Mouse (Mus musculus) midbrain, postnatal 0 days (tissue): ENCODE measurements at regions not wholly inside any gene's neighbourhood (a gene's known extent, or its start where the extent isn't known, plus 50 kb on each side); places are given as distances from the start of the nearest gene placed in this dataset.

Source experiments
- ATAC-seq: fragments of 200-750 bp; cut with Nextera tagmentation; 2 replicates; pipeline ENCODE4 v1.8.0; 2017; ENCODE audit warnings: moderate number of reproducible peaks, mild to moderate bottlenecking, moderate TSS enrichment, moderate library complexity; ENCODE audit not compliant: low FRiP score
- DNase-seq: peaks from one replicate; pipeline ENCODE4 v3.0.0-alpha.2; 2015; ENCODE audit warnings: low spot score
- H3K27ac ChIP-seq: fragments of 300-500 bp; sonication (generic); 2 replicates; pipeline ENCODE4 v1.5.1; 2014; ENCODE audit warnings: low read depth, mild to moderate bottlenecking, low read length, mixed read lengths
- H3K27me3 ChIP-seq: fragments of 300-500 bp; sonication (generic); 2 replicates; pipeline ENCODE4 v1.6.1; 2014; ENCODE audit warnings: low read length, control low read depth, mixed read lengths; ENCODE audit not compliant: insufficient read depth
- H3K36me3 ChIP-seq: fragments of 300-500 bp; sonication (generic); 2 replicates; pipeline ENCODE4 v1.6.1; 2014; ENCODE audit warnings: low read length, control low read depth, mixed read lengths; ENCODE audit not compliant: insufficient read depth
- H3K4me1 ChIP-seq: fragments of 300-500 bp; sonication (generic); 2 replicates; pipeline ENCODE4 v1.6.1; 2014; ENCODE audit warnings: mild to moderate bottlenecking, control low read depth, antibody characterized with exemption, low read length, mixed read lengths; ENCODE audit not compliant: insufficient read depth
- H3K4me2 ChIP-seq: fragments of 300-500 bp; sonication (generic); 2 replicates; pipeline ENCODE4 v1.6.1; 2014; ENCODE audit warnings: low read depth, mild to moderate bottlenecking, low read length, mixed read lengths; ENCODE audit not compliant: poor library complexity, severe bottlenecking
- H3K4me3 ChIP-seq: fragments of 300-500 bp; sonication (generic); 2 replicates; pipeline ENCODE4 v1.5.1; 2014; ENCODE audit warnings: low read depth, mild to moderate bottlenecking, low read length, moderate library complexity
- H3K9ac ChIP-seq: fragments of 300-500 bp; sonication (generic); replicated peaks from 2 replicates; pipeline ENCODE4 v1.6.1; 2014; ENCODE audit warnings: mild to moderate bottlenecking, low read length, moderate library complexity, mixed read lengths; ENCODE audit not compliant: poor library complexity, severe bottlenecking
- H3K9me3 ChIP-seq: fragments of 300-500 bp; sonication (generic); 2 replicates; pipeline ENCODE4 v1.6.1; 2016; ENCODE audit warnings: low read length, control low read depth
- CTCF ChIP-seq: IDR thresholded peaks from 2 replicates; pipeline ENCODE4 v1.5.1; 2016; ENCODE audit warnings: antibody characterized with exemption, mild to moderate bottlenecking
- WGBS: fragments of 180-500 bp; shearing (Covaris S2); extraction: QIAGEN DNeasy Blood & Tissue Kit; methylation state at CpG from one replicate; pipeline ENCODE4 v1.1.7; 2014; 5-methylcytosine and 5-hydroxymethylcytosine counted together

- H3K9me3 ChIP-seq = no peaks in the 10 kb centered on the region
- ATAC-seq (no peak), DNase-seq (no peak)
- H3K4me1 ChIP-seq = no peaks in the 10 kb centered on the region
- H3K36me3 ChIP-seq = no peaks in the 10 kb centered on the region
- H3K27ac ChIP-seq = no peak overlapping the region
- no peak for TF ChIP-seq CTCF
- no peaks in the 10 kb centered on the region for H3K27me3 ChIP-seq
- H3K4me3 ChIP-seq = no peak overlapping the region
- no peak overlapping the region for H3K9ac ChIP-seq
- no peak overlapping the region for H3K4me2 ChIP-seq
- 77% methylated on average over 1 of the region's 1 CpGs for WGBS
Observed at GRCm38 (mm10) chr14:33765767-33766166, 157.6 kb upstream of the Gdf10 start.

- Histone ChIP-seq H3K9me3 (no peaks in the 10 kb centered on the region), H3K27ac (no peak overlapping the region), H3K4me3 (no peak overlapping the region), H3K36me3 (no peaks in the 10 kb centered on the region), H3K4me2 (no peak overlapping the region), H3K9ac (no peak overlapping the region), H3K4me1 (no peaks in the 10 kb centered on the region), H3K27me3 (no peaks in the 10 kb centered on the region)
- no peak for DNase-seq
- WGBS = 82% methylated on average over 3 of the region's 3 CpGs
- no peak for TF ChIP-seq CTCF
- no peak for ATAC-seq
Observed at GRCm38 (mm10) chr14:33772374-33772773, 151.0 kb upstream of the Gdf10 start.

- Histone ChIP-seq H3K36me3 (no peaks in the 10 kb centered on the region), H3K27me3 (no peaks in the 10 kb centered on the region), H3K9me3 (no peaks in the 10 kb centered on the region), H3K4me2 (no peak overlapping the region), H3K9ac (no peak overlapping the region), H3K4me3 (no peak overlapping the region), H3K4me1 (no peaks in the 10 kb centered on the region), H3K27ac (no peak overlapping the region)
- no peak for TF ChIP-seq CTCF
- DNase-seq = no peak
- ATAC-seq = no peak
- WGBS = 32% methylated on average over 2 of the region's 2 CpGs
Observed at GRCm38 (mm10) chr14:33789556-33789955, 133.8 kb upstream of the Gdf10 start.

GRCm38 (mm10) chr14:33794262-33794661 lies 129.1 kb upstream of the Gdf10 start:
- DNase-seq (no peak), ATAC-seq (no peak)
- H3K36me3 ChIP-seq = no peaks in the 10 kb centered on the region
- H3K4me1 ChIP-seq = no peaks in the 10 kb centered on the region
- no peak overlapping the region for H3K9ac ChIP-seq
- WGBS = 80% methylated on average over 3 of the region's 3 CpGs
- H3K27me3 ChIP-seq = no peaks in the 10 kb centered on the region
- H3K27ac ChIP-seq = no peak overlapping the region
- no peak overlapping the region for H3K4me3 ChIP-seq
- no peak for TF ChIP-seq CTCF
- H3K9me3 ChIP-seq = no peaks in the 10 kb centered on the region
- no peak overlapping the region for H3K4me2 ChIP-seq

- ATAC-seq (no peak), DNase-seq (no peak)
- Histone ChIP-seq H3K4me2 (no peak overlapping the region), H3K9ac (no peak overlapping the region), H3K4me3 (no peak overlapping the region), H3K36me3 (no peaks in the 10 kb centered on the region), H3K9me3 (no peaks in the 10 kb centered on the region), H3K27me3 (no peaks in the 10 kb centered on the region), H3K4me1 (no peaks in the 10 kb centered on the region), H3K27ac (no peak overlapping the region; the same call in 1 of the 2 replicates)
- 62% methylated on average over 15 of the region's 15 CpGs for WGBS
- no peak for TF ChIP-seq CTCF
Observed at GRCm38 (mm10) chr14:33797551-33798303, 125.7 kb upstream of the Gdf10 start.

GRCm38 (mm10) chr14:33804321-33804720 lies 119.1 kb upstream of the Gdf10 start:
- ATAC-seq = no peak
- no peak for DNase-seq
- H3K27me3 ChIP-seq = no peaks in the 10 kb centered on the region
- no peak overlapping the region for H3K27ac ChIP-seq
- no peak overlapping the region for H3K4me3 ChIP-seq
- H3K9me3 ChIP-seq = no peaks in the 10 kb centered on the region
- 91% methylated on average over 3 of the region's 3 CpGs for WGBS
- no peaks in the 10 kb centered on the region for H3K36me3 ChIP-seq
- no peak overlapping the region for H3K4me2 ChIP-seq
- no peak for TF ChIP-seq CTCF
- no peak overlapping the region for H3K9ac ChIP-seq
- H3K4me1 ChIP-seq = no peaks in the 10 kb centered on the region
